Mouse (Mus musculus): ENCODE data around the gene Nudt13.
A peak's percentile ranks its signal among the peaks of the same experiment; 100 is the strongest.
"Not testable (repeated sequence)": the region's sequence is repeated elsewhere in the genome, so short reads cannot be mapped to it uniquely, and the experiment has no call there.

The Nudt13 gene

DNA sequence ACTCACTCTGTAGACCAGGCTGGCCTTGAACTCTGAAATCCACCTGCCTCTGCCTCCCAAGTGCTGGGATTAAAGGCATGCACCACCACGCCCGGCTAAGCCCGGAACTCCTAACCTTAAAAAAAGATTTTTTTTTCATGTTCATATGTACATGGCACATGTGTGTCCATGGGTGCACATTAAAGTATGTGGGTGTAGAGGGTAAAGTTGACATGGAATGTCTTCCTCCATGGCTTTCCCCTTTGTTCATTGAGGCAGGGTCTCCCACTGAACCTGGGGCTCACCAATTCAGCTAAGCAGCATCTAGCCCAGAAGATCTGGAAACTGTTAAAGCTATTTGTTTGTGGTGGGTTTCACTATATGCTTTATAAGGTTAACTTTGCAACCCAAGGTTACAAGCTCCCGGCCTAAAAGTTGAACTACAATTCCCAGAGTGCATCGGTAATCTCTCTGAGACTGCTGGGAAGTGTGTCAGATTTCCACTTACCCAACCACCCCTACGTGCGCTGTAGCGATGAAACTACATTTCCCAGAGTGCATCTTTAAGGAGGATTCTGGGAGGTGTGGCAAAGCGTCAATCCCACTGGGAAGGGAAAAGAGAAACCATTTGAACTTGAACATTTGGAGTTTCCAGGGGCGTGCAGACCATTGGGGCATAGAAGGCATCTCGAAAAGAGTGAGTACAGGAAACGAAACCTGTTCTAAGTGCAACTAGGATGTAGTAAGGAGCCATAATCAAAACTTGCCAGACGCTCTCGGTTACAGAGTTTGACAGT is at the start of gene Nudt13:
Gene Nudt13 (plus strand): TSS at position 581 of the 776 bp plus-strand sequence.
- peak; percentile 45 to 70 for DNase-seq (ENCODE audit: low spot score in 2 of 2)

DNA sequence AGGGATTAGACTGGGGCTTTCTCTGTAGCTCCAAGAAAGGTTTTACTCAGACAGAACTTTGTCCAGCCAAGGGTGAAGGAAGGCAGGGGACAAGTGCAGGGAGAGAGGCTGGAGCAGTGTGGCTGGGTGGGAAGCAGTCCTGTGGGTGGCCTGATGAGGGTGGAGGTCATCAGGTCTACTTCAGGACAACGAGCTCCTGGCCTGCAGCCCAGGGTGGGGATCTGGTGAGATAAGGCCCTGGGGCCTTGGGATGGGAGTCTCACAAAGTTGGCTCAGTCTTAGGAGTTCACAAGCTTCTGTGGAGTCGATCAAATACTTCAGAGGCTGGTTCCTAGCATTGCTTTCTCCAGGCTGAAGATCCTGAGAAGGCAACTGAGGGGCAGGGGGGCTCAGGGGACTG is 49.2 kb upstream of the Nudt13 start:
- no peak for DNase-seq (ENCODE audit: low spot score in 2 of 2)

DNA sequence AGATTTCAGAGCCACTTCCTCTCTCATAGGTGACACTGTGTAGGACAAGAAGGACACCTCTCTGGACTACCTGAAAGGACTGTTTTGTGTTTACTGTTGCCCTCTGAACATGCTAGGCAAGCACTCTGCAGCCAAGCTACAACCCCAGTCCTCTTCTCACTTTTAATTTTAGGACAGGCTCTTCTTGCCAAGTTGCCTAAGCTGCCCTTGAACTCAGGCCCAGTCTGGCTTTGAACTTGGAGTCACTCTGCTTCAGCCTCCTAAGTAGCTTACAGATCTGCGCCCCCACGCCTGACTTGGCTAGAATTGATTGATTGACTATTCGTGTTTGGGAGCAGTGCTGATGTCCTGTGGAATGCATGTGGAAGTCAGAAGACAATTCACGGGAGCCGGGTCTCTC is 48.6 kb upstream of the Nudt13 start:
- DNase-seq (ENCODE audit: low spot score in 2 of 2) = no peak

DNA sequence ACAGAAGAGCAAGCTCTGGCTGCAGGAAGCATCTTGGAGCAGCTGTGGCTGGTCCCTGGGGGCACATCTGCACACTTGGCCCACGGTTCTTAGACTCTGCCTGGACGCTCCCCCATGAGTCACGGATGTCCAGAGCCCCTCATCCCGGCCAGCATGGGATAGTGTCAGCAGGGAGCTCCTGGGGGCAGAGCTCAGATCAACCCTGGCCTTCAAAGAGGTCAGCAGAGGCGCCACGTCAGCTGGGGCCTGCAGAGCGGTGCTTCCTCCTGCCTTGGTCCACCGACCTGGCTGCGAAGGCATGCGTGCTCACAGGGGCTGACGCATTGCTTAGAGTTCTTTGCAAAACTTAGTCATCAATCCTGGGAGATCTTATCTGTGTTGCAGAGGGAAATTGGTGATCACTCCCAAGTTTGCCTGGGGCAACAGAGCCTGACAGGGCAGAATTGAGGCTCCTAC is 47.7 kb upstream of the Nudt13 start:
- no peak for DNase-seq (ENCODE audit: low spot score in 2 of 2)

DNA sequence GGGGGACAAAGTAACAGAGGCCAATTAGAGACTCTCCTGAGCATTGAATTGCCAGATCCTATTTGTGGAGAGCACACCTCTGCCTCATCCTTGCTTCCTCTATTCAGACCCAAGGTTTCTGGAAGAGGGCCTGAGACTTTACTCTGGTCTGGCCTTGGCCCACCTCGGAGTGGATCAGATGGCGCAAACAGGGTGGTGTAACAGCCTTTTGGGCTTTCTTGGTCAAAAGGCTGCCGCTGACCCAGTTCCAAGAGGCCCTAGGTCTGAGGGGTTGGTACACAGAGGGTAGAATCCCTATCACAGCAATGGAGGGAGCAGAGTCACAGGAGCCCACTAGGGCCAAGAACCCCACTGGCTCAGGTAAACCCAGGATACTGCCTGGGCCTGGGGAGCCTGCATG is 46.5 kb upstream of the Nudt13 start:
- DNase-seq (ENCODE audit: low spot score in 2 of 2) = no peak

DNA sequence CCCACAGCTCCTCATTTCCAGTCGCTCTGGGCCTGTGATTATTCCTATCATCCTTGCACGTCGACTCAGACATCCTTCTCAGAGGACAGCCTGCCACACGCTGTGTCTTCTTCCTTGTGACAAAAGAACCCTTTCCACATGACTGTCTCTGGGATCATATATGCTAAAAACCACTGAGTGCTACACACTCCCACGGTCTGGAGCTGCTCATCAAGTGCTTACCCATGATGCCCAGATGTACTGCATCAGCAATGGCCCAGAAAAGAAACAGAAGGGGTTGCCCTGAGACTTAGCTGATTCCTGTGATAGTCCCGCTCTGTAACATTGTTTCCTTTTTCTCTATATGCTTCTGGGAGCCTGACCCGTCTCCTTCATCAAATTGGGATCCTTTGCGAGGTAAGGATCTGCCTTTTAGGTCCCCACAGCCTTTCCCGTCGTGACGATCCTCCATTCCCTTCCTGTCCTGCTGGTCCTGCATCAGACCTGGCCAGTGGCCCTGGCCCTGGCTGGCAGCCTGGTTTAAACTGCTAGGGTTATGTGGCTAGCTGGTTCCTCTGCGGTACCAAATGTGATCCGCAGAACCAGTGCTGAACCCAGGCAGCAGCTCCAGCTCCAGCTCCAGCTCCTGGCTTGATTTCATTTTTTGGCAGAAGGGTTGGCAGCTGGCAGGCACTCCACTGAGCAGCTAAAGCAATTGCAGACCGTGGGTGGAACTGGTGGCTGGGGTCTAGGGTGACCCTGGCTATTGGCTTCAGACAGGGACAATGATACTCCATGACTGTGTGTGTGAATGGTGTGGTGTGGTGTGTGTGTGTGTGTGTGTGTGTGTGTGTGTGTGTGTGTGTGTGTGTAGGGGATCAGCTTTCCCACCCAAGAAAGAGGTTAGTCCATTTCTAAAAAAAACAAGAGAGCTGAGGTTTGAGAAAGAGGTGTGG is 44.0 kb upstream of the Nudt13 start:
- DNase-seq (ENCODE audit: low spot score in 2 of 2) = peak in 1 of 2 experiments; percentile 33

DNA sequence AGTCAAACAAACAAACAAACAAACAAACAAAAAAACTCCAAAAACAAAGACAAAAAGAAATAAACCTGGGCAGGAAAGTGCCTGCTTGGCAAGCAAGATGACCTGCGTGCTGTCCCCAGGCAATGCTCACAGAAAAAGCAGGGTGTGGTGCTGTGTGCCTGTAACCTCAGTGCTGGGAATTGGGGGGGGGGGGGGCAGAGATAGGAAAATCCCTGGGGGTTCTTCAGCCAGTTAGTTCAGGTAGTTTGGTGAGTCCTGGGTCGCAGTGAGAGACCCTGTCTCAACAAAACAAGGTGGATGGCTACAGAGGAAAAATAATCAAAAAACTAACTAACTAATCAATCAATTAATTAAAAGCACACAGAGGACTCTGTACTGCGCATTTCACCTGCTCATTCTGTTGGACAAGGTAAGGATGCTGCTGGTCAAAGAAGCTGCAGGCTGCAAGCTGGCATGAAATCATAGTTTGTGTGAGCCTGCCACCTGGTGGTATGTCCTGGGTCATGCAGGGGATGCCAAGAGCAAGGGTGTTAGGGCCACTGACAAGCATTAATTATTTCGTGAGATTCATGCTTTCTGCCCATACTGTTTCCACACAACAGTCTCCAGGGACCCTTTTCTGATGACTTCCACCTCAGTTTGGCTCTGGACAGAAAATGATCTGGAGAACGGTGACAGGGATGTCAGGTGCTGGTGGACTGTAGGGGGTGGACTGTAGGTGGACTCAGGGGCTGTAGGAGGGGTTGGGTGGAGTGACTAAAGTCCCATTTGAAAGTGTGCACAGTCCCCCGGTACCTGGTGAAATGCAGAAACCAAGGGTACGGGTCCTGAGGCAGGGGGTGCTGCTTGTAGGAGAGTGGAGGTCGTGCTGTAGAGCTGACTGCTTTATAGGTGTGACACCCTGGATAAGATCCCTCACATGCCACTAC is 36.0 kb upstream of the Nudt13 start:
- DNase-seq (ENCODE audit: low spot score in 2 of 2) = peak; percentile 81 to 89

DNA sequence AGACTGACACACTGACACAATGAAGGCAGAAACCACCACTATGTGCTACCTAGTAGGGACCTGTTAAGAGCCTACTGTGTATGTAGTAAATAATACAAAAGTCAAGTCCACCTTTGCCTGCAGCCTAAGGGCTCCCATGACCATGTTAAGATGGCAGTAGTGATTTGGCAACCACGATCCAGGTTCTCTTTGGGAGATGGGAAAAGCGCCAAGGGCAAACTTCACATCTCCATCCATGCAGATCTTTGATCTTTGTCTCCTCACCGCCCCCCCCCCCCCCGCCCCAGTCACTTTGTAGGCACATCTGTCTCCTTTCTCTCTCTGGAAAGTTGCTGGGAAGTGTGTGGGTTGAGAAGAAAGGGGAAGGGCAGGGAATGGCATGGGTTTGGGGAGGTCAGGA is 32.2 kb upstream of the Nudt13 start:
- DNase-seq (ENCODE audit: low spot score in 2 of 2) = no peak

DNA sequence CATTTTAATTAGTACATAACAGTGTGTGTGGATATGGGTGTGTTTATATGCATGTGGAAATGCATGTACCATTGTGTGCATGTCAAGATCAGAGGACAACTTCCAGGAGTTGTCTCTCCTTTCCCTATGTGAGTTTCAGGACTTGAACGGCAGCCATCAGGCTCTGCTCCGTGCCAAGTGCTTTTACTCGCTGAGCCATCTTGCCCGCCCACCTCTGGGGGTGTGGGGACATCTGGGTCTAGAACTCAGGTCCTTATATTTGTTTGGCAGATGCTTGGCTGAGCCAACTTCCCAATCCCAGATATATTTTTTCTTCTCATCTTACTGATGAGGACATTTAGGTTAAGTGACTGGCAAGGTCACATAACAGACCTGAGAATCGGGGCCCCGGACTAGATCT is 26.1 kb upstream of the Nudt13 start:
- DNase-seq (ENCODE audit: low spot score in 2 of 2) = peak in 1 of 2 experiments; percentile 20

DNA sequence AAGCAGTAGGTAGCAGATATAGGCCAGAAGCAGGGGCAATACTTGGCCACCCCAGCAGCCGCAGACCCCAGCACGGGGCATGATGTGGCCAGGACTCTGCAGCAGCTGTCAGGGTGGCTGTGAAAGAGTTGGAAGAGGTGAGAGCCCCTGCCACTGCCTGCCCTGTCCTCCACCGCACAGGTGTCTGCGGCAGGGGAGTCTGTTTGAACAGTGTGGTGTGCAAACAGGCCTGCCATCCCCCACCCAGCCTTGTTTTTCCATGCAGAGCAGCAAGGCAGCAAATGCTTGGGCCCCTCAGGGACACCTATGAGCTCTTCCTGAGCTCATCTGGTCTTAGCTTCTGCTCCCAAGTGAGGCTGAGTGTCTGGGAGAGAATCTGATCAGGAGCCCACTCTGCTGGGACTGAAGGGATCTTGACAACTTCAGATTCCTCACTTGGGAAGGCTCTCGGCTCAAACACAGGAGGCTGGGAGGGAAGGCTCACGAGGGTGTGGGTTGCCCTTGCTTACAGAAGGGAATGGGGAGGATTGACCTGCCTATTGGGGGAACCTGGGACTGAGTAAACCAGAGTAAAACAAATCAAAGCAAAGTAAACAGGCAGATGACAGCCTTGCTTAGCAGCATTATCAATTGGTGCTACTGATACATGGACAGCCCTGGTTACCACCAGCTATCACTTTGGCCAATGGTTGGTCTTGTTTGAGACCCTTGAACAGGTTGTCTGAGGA is 25.3 kb upstream of the Nudt13 start, which contains the start of gene Kcnk16:
Gene Kcnk16 (minus strand): TSS at position 118 of the 728 bp plus-strand sequence.
- no peak for DNase-seq (ENCODE audit: low spot score in 2 of 2)

DNA sequence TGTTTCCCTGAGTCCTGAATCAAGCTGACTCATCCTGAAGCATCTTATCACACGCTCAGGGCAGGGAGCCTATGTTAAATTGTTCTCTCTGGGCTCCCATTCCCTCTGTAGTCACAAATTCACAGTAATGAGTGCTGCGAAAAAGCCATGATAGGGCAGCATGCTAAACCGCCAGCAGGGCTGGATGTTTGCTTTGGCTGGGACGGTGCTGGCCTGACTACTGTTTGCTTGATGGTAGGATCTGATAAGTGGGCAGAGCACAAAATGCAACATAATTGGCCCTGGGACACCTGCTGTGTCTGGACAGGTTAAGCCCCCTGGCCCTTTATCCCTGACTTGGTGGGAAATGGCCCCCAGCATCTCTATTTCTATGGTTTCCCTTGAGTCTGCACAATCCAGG is 3.1 kb upstream of the Nudt13 start:
- no peak for DNase-seq (ENCODE audit: low spot score in 2 of 2)

DNA sequence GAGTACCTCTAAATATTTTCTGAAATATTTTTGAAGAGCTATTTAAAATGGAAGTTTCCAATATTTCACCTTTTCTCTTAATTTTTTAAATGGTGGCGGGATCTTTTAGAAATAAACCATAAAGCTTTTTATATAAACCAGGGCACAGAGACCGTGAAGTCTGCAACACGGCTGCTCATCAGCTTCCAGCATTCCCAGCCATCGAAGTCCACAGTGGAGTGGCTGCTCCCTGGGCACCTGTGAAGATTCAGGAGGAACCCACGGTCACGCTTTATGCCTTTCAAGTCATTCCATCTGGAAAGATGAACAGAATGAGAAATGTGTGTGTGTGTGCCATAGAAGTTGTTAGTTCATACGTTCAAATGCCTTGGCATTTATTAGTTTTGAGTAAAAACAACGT is 450 bp downstream of the Nudt13 start:
- no peak for DNase-seq (ENCODE audit: low spot score in 2 of 2)

DNA sequence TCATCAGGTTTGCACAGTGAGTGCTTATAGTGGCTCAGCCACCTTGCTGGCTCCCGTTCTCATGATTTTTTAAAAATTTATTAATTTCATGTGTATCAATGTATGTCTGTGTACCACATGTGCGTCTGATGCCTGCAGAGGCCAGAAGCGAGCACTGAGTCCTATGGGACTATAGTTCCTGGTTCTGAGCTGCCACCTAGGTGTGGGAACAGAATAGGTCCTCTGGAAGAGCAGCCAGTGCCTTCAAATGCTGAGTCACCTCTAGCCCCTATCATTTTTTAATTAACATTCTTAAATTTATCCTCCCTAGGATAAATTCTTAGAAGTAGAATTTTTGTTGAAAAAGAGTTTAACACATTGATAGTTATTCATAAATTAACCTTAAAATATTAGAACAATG is 3.1 kb downstream of the Nudt13 start:
- DNase-seq (ENCODE audit: low spot score in 2 of 2) = no peak

DNA sequence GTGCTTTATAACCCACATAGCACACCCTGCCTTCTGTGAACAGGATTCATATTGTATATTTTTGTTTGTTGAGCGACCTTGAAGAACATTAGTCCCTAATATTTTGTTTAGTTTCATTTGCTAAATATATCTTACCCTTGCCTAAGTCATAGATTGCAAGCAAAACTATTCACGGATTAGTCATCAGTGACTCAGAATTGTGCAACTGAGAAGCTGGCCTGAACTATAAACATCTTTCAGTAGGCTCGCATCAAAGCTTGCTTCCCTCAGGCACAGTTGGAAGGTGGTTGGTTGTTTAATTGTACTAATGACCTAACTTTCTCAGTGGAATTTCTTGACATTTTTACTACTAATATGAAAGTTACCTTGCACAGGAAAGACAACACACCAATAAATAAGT is 3.6 kb downstream of the Nudt13 start:
- no peak for DNase-seq (ENCODE audit: low spot score in 2 of 2)

DNA sequence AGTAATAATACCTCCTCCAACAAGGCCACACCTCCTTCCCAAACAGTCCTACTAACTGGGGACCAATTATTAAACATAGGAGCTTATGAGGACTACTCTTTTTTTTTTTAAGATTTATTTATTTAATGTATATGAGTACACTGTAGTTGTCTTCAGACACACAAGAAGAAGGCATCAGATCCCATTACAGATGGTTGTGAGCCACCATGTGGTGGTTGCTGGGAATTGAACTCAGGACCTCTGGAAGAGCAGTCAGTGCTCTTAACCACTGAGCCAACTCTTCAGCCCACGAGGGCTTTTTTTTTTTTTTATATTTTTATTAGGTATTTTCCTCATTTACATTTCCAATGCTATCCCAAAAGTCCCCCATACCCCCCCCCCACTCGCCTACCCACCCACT is 10.6 kb downstream of the Nudt13 start:
- DNase-seq (ENCODE audit: low spot score in 2 of 2) = not testable (repeated sequence)

DNA sequence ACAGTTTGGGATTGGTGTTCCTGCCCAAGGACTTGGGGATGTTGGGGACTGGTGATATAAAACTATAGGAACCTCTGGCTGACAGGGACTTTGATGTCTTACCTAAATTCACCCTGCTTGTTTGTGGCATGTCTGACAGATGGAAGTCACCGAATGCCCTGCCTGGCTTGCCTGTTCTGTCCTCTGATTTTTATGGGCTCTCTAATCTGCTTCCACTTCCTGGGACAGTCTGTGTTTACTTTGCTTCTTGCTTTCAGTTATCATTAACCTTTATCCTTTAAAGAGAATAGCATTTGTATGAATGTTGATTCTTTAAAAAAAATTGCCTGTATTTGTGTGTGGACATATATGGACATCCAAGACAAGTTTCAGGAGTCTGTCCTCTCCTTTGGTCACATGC is 20.6 kb downstream of the Nudt13 start:
- no peak for DNase-seq (ENCODE audit: low spot score in 2 of 2)

DNA sequence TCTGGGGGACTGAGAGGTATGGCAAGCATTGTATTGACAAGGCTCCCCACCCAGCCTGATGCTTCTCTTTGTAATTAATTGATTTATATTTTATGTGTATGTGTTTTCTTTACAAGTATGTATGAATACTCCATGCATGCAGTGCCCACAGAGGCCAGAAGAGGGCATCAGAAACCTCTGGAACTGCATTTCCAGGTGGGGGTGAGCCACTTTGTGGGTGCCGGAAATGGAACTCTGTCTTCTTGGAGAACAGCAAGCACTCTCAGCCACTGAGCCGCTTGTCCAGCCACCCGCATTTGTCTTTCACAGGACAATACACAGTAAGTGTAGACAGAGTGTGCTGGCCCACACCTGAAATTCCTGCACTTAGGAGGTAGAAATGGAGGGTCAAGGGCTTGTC is 24.9 kb downstream of the Nudt13 start:
- peak in 1 of 2 experiments; percentile 28 for DNase-seq (ENCODE audit: low spot score in 2 of 2)

DNA sequence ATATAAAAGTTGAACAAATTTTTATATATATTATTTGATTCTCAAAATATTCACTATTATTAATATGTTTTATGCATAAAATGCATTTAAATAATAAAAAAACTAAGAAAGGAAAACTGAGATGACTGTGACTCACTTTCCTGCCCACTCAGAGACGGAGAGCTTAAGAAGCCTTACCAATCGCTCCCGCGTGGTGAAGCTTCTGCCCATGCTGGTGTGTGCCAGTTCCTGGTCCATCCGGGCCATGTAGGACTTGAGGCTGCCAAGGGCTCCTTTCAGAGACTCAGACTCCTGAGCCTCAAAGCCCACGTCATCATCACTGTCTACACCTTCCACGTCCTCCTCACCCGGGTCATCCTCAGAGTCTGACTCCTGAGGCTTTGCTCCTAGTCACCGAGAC is 29.7 kb downstream of the Nudt13 start:
- no peak for DNase-seq (ENCODE audit: low spot score in 2 of 2)

DNA sequence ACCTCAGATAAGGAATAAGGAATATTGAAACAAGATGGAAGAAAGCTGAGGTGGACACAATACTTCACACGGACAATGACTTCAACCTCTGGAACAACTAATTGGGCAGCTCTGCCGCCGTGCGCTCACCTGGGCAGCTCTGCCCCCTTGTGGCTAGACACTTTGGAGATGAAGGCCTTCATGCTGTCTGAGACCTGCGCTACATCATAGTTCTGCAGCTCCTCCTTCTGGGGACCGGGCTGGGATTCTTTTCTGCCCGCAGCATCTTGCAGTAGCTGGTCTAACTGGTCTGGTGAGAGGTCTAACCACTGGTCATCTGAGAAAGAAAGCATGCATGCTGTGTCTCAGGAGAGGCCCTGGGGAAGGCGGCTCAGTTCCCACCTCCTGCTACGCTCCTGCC is 34.0 kb downstream of the Nudt13 start:
- DNase-seq (ENCODE audit: low spot score in 2 of 2) = no peak

DNA sequence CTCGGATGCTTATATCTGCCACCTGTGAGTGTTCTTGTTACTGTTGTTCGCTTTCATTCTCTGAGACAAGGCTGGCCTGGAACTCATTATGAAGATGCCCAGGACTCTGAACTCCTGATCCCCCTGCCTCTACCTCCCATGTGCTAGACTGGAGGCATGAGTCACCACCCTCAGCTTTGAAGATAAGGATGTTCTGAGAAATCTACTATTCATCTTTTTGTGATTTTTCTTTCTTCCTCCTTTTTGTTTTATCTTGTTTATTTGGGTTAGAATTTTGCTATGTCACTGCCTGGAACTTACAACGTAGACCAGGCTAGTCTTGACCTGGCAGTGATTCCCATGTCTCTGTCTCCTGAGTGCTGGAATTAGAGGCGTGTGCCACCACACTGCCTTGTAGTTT is 36.8 kb downstream of the Nudt13 start:
- DNase-seq (ENCODE audit: low spot score in 2 of 2) = no peak

DNA sequence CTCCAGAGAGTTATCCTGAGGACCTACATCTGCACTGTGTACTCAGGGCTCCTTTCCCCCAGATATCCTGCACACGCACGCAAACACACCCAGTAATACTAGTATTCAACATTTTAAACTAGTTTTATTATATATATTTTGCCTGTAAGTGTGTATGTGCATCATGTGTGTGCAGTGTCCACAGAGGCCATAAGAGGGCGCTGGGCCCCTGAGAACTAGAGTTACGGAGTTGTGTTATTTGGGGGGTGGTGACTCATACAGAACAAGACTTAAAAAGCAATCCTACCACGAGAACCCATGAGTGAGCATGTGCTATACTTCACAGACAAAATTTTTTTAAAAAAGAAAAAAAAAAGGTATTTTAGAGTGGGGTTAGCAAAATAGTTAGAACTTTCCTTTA is 44.9 kb downstream of the Nudt13 start:
- DNase-seq (ENCODE audit: low spot score in 2 of 2) = no peak

Data from cerebellum, postnatal 4 days (tissue).